Mouse (Mus musculus) erythroid progenitor cell, adult 5-6 weeks (primary cell): ENCODE data around the gene Tmprss11a. TPM values are rescaled to one million over a fixed set of nuclear protein-coding genes. Genes with fewer than 3 reads are reported as not detected.

Experiments
- total RNA-seq, 2 experiments: library from RNA; stranded (forward) in 1 of 2; stranded (reverse) in 1 of 2; fragments of 150-400 nt in 1 of 2; fragments of 186-747, 209-891 nt in 1 of 2; gene quantifications; 2 replicates each; pipeline versions ENCODE4 v1.2.3 to v1.2.4; 2015 to 2017; ENCODE audit warnings: low replicate concordance in 2 of 2

Tmprss11a gene
- total RNA-seq, 2 experiments from 2014 or later, result not detected

Other genes starting within 250 kb of the Tmprss11a start
- gene Tmprss11c, start 179.7 kb downstream of the Tmprss11a start, total RNA-seq (2015; ENCODE audit: low replicate concordance), result not detected in 2 replicates
- not detected in 2 replicates for gene Tmprss11c, start 179.7 kb downstream of the Tmprss11a start, total RNA-seq (2017; ENCODE audit: low replicate concordance)
- gene Tmprss11d, start 95.6 kb downstream of the Tmprss11a start, total RNA-seq (2015; ENCODE audit: low replicate concordance), result not detected in 2 replicates
- gene Tmprss11d, start 95.6 kb downstream of the Tmprss11a start, total RNA-seq (2017; ENCODE audit: low replicate concordance), result not detected in 2 replicates
- not detected in 2 replicates for gene Tmprss11g, start 49.6 kb upstream of the Tmprss11a start, total RNA-seq (2015; ENCODE audit: low replicate concordance)
- gene Tmprss11g, start 49.6 kb upstream of the Tmprss11a start, total RNA-seq (2017; ENCODE audit: low replicate concordance), result not detected in 2 replicates
- gene Tmprss11f, start 163.4 kb upstream of the Tmprss11a start, total RNA-seq (2015; ENCODE audit: low replicate concordance), result not detected in 2 replicates
- not detected in 2 replicates for gene Tmprss11f, start 163.4 kb upstream of the Tmprss11a start, total RNA-seq (2017; ENCODE audit: low replicate concordance)
- gene Tmprss11b, start 207.4 kb upstream of the Tmprss11a start, total RNA-seq (2015; ENCODE audit: low replicate concordance), result not detected in 2 replicates
- not detected in 2 replicates for gene Tmprss11b, start 207.4 kb upstream of the Tmprss11a start, total RNA-seq (2017; ENCODE audit: low replicate concordance)